Mouse (Mus musculus): Measurements from ENCODE around the gene Psmd8. TPM values are rescaled to one million over a fixed set of nuclear protein-coding genes. Genes with fewer than 3 reads are reported as not detected.

Gene Psmd8
- polyA plus RNA-seq, 1 experiment = 178 TPM

- WGBS = 8% methylated on average over 5 of the region's 5 CpGs
- TF ChIP-seq CTCF (conservative IDR thresholded peaks at IDR 0.05; ENCODE audit: insufficient read depth, insufficient read length, low read depth, low read length) (no peak), POLR2A (IDR thresholded peaks at IDR 0.05; ENCODE audit: low read depth, low read length) (no peak)
- no peak overlapping the region for H3K27ac ChIP-seq (ENCODE audit: insufficient read depth, low read depth, low read length)
- no peak for DNase-seq
- H3K4me1 ChIP-seq (ENCODE audit: control insufficient read depth, insufficient read depth, low read length) = no peaks in the 10 kb centered on the region; the same call in 1 of the 2 replicates
- H3K36me3 ChIP-seq (ENCODE audit: control insufficient read depth, insufficient read depth, low read length) = no peaks in the 10 kb centered on the region
- H3K4me3 ChIP-seq (ENCODE audit: insufficient read depth, low read depth, low read length) = no peak overlapping the region
- H3K27me3 ChIP-seq (replicated peaks; ENCODE audit: control insufficient read depth, insufficient read depth, low read length) = no peaks in the 10 kb centered on the region
These were observed 22.2 kb downstream of the Psmd8 start for GRCm38 (mm10) chr7:29158264-29158663.

GRCm38 (mm10) chr7:29155838-29156782 lies 24.4 kb downstream of the Psmd8 start, which contains the start of gene Fam98c:
Gene Fam98c, minus strand, starts transcription at chr7:29156234.
- WGBS = 2% methylated on average over 68 of the region's 68 CpGs
- Histone ChIP-seq H3K27ac (ENCODE audit: insufficient read depth, low read depth, low read length) (peak within 1 kb of the TSS; percentile 74), H3K4me3 (ENCODE audit: insufficient read depth, low read depth, low read length) (peak within 1 kb of the TSS; percentile 83), H3K27me3 (replicated peaks; ENCODE audit: control insufficient read depth, insufficient read depth, low read length) (no peaks in the 10 kb centered on the region), H3K4me1 (ENCODE audit: control insufficient read depth, insufficient read depth, low read length) (no peaks in the 10 kb centered on the region), H3K36me3 (ENCODE audit: control insufficient read depth, insufficient read depth, low read length) (no peaks in the 10 kb centered on the region)
- DNase-seq = peak; percentile 93
- TF ChIP-seq POLR2A (IDR thresholded peaks at IDR 0.05; ENCODE audit: low read depth, low read length) (no peak), CTCF (conservative IDR thresholded peaks at IDR 0.05; ENCODE audit: insufficient read depth, insufficient read length, low read depth, low read length) (0 out of 2 replicates have a peak, but pooled peaks have one; percentile 22)

GRCm38 (mm10) chr7:29155196-29155837 lies 25.2 kb downstream of the Psmd8 start:
- Histone ChIP-seq H3K27me3 (replicated peaks; ENCODE audit: control insufficient read depth, insufficient read depth, low read length) (no peaks in the 10 kb centered on the region), H3K27ac (ENCODE audit: insufficient read depth, low read depth, low read length) (peak overlapping the region; percentile 74), H3K36me3 (ENCODE audit: control insufficient read depth, insufficient read depth, low read length) (no peaks in the 10 kb centered on the region), H3K4me3 (ENCODE audit: insufficient read depth, low read depth, low read length) (peak overlapping the region; percentile 83), H3K4me1 (ENCODE audit: control insufficient read depth, insufficient read depth, low read length) (no peaks in the 10 kb centered on the region)
- peak; percentile 94 for DNase-seq
- TF ChIP-seq POLR2A (IDR thresholded peaks at IDR 0.05; ENCODE audit: low read depth, low read length) = peak; percentile 54
- TF ChIP-seq CTCF (conservative IDR thresholded peaks at IDR 0.05; ENCODE audit: insufficient read depth, insufficient read length, low read depth, low read length) = 0 out of 2 replicates have a peak, but pooled peaks have one; percentile 12
- WGBS = 9% methylated on average over 37 of the region's 37 CpGs

GRCm38 (mm10) chr7:29154018-29154720 lies 26.3 kb downstream of the Psmd8 start:
- Histone ChIP-seq H3K4me3 (ENCODE audit: insufficient read depth, low read depth, low read length) (no peak overlapping the region), H3K27me3 (replicated peaks; ENCODE audit: control insufficient read depth, insufficient read depth, low read length) (no peaks in the 10 kb centered on the region), H3K36me3 (ENCODE audit: control insufficient read depth, insufficient read depth, low read length) (no peaks in the 10 kb centered on the region), H3K4me1 (ENCODE audit: control insufficient read depth, insufficient read depth, low read length) (no peaks in the 10 kb centered on the region), H3K27ac (ENCODE audit: insufficient read depth, low read depth, low read length) (no peak overlapping the region)
- DNase-seq = no peak
- TF ChIP-seq CTCF (conservative IDR thresholded peaks at IDR 0.05; ENCODE audit: insufficient read depth, insufficient read length, low read depth, low read length) = no peak
- no peak for TF ChIP-seq POLR2A (IDR thresholded peaks at IDR 0.05; ENCODE audit: low read depth, low read length)
- 96% methylated on average over 14 of the region's 14 CpGs for WGBS

- Histone ChIP-seq H3K4me3 (ENCODE audit: insufficient read depth, low read depth, low read length) (no peak overlapping the region), H3K27me3 (replicated peaks; ENCODE audit: control insufficient read depth, insufficient read depth, low read length) (no peaks in the 10 kb centered on the region), H3K36me3 (ENCODE audit: control insufficient read depth, insufficient read depth, low read length) (no peaks in the 10 kb centered on the region), H3K27ac (ENCODE audit: insufficient read depth, low read depth, low read length) (no peak overlapping the region), H3K4me1 (ENCODE audit: control insufficient read depth, insufficient read depth, low read length) (no peaks in the 10 kb centered on the region)
- 67% methylated on average over 10 of the region's 10 CpGs for WGBS
- DNase-seq = no peak
- TF ChIP-seq CTCF (conservative IDR thresholded peaks at IDR 0.05; ENCODE audit: insufficient read depth, insufficient read length, low read depth, low read length) = no peak
These were observed 29.0 kb downstream of the Psmd8 start for GRCm38 (mm10) chr7:29151486-29151885.

GRCm38 (mm10) chr7:29148771-29149170 lies 31.7 kb downstream of the Psmd8 start:
- 61% methylated on average over 15 of the region's 15 CpGs for WGBS
- H3K4me1 ChIP-seq (ENCODE audit: control insufficient read depth, insufficient read depth, low read length) = no peaks in the 10 kb centered on the region
- H3K27ac ChIP-seq (ENCODE audit: insufficient read depth, low read depth, low read length) = no peak overlapping the region
- no peaks in the 10 kb centered on the region for H3K27me3 ChIP-seq (replicated peaks; ENCODE audit: control insufficient read depth, insufficient read depth, low read length)
- DNase-seq = peak; percentile 75
- H3K4me3 ChIP-seq (ENCODE audit: insufficient read depth, low read depth, low read length) = no peak overlapping the region
- H3K36me3 ChIP-seq (ENCODE audit: control insufficient read depth, insufficient read depth, low read length) = no peaks in the 10 kb centered on the region
- TF ChIP-seq POLR2A (IDR thresholded peaks at IDR 0.05; ENCODE audit: low read depth, low read length) (no peak), CTCF (conservative IDR thresholded peaks at IDR 0.05; ENCODE audit: insufficient read depth, insufficient read length, low read depth, low read length) (no peak)
